Mouse (Mus musculus): Measurements from ENCODE around the gene Smarcd3. TPM values are rescaled to one million over a fixed set of nuclear protein-coding genes. Genes with fewer than 3 reads are reported as not detected.

The Smarcd3 gene
- total and polyA plus RNA-seq, 3 experiments, result 0.22 TPM; not detected in 2

DNA sequence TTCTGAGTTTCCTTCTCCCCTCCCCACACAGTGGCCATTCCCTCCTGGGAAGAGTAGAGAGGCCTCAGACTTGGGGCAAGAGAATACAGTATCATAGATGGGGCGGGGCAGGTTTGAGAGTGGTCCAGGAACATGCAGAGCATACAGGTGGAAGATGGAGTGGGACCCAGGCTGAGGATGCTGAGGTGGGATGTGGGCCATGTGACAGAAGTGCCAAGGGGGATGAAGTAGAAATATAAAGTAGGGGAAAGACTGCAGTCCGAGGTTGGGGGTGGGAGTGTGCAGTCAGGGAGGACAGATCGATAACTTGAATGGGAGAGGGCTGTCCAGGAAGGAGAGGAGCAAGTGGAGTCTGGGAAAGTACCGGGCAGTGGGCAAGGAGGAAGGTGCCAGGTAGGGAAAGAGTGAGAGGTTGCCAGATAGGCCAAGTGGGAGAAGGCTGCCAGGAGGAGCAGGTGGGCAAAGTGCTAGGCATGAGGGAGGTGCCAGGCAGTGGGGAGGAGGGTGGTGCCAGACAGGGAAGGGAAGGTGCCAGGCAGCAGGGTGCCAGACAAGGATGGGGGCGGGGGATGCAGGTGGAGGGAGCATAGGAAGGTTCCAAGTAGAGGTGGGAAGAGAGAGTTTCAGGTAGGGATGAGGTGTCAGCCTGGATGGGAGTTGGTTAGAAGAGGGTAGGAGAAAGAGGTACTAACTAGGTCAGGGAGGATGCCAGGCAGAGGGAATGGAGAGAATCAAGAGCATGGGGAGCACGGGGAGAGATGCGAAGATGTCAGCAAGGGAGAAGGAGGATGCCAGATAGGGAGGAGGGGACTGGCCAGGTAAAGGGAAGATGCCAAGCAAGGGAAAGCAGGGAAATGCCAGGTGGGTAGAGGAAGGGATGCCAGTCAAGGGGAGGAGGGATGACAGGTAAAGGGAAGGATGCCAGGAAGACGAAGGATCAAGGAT is 898 bp downstream of the Smarcd3 start:
- ATAC-seq (ENCODE audit: extremely low read depth, insufficient number of reproducible peaks, low FRiP score, poor library complexity, severe bottlenecking) (no peak), DNase-seq (ENCODE audit: low spot score) (no peak)
- no peak for TF ChIP-seq CTCF (IDR thresholded peaks at IDR 0.05; ENCODE audit: low read depth, low read length)
- no peak for TF ChIP-seq TAL1 (conservative IDR thresholded peaks at IDR 0.05; ENCODE audit: low read depth, low read length)
- peaks cover 38% of the 10 kb centered on the region for H3K27me3 ChIP-seq (ENCODE audit: insufficient read depth, low read length)
- no peaks in the 10 kb centered on the region for H3K36me3 ChIP-seq (replicated peaks)
- H3K4me1 ChIP-seq (ENCODE audit: insufficient read depth, low read depth, low read length), result no peaks in the 10 kb centered on the region; the same call in 1 of the 2 replicates
- H3K9me3 ChIP-seq (replicated peaks), result no peaks in the 10 kb centered on the region
- H3K4me3 ChIP-seq (ENCODE audit: low read depth, low read length), result no peak overlapping the region; the same call in 1 of the 2 replicates

DNA sequence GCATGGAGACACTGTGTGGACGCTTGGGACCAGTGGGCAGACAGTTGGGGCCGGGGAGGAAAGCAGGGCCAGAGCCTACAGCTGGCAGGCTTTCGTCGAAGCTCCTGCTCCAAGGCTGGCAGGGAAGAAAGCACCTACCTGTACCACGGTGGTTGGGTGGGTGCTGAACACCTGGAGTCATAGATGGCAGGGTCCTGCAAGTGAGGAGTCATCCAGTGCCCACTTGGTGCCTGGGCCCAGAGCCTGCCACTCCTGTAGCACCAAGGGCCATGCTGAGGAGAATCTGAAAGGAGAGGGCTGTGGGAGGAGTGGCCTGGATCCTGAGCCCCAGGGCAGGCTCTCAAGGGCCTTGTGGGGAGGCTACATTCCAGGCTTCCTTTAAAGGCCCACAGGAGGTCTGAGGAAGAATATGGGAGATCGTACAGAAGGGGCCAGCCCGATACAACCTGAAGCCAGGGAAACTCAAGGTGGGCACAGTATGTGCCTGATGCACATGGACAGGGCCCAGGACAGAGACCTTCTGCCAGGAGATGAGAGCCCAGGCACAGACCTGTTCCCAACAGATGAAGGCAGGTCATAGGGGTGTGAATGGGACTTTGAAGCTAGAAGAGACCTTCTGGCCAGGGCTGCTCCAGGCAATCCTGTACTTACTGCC is 1.7 kb downstream of the Smarcd3 start:
- Histone ChIP-seq H3K9me3 (replicated peaks) (no peaks in the 10 kb centered on the region), H3K4me1 (ENCODE audit: insufficient read depth, low read depth, low read length) (no peaks in the 10 kb centered on the region; the same call in 1 of the 2 replicates), H3K27me3 (ENCODE audit: insufficient read depth, low read length) (peaks cover 38% of the 10 kb centered on the region), H3K4me3 (ENCODE audit: low read depth, low read length) (no peak overlapping the region), H3K36me3 (replicated peaks) (no peaks in the 10 kb centered on the region)
- no peak for ATAC-seq (ENCODE audit: extremely low read depth, insufficient number of reproducible peaks, low FRiP score, poor library complexity, severe bottlenecking)
- no peak for DNase-seq (ENCODE audit: low spot score)
- TF ChIP-seq GATA1 (IDR thresholded peaks at IDR 0.05; ENCODE audit: borderline replicate concordance, low read length) (no peak), GATA2 (IDR thresholded peaks at IDR 0.05; ENCODE audit: borderline replicate concordance, low read depth, low read length) (no peak), CTCF (IDR thresholded peaks at IDR 0.05; ENCODE audit: low read depth, low read length) (no peak), POLR2AphosphoS5 (IDR thresholded peaks at IDR 0.05; ENCODE audit: insufficient replicate concordance, low read depth, low read length) (no peak)

DNA sequence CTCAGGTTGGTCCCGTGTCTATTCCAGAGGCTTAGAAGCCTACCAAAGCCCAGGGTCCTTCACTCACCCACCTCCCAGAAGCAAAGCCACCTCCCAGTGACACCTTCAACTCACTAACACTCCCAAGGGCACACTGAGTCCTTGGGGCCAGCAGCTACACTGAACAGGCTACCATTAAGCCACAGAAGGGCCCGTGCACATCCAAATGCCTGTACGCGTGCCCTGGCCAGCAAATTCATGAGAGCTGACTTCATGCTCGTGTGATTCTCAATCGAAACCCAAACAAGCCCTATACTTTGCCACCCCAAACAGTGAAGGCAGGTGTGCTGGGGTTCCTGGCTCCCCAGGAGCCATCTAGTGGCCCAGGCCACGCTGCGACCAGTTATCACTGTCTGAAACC is 3.6 kb downstream of the Smarcd3 start:
- Histone ChIP-seq H3K27me3 (ENCODE audit: insufficient read depth, low read length) (peaks cover 39% of the 10 kb centered on the region), H3K36me3 (replicated peaks) (no peaks in the 10 kb centered on the region), H3K9me3 (replicated peaks) (no peaks in the 10 kb centered on the region), H3K4me3 (ENCODE audit: low read depth, low read length) (no peak overlapping the region), H3K4me1 (ENCODE audit: insufficient read depth, low read depth, low read length) (no peaks in the 10 kb centered on the region; the same call in 1 of the 2 replicates)
- DNase-seq (ENCODE audit: low spot score), result no peak
- TF ChIP-seq GATA2 (IDR thresholded peaks at IDR 0.05; ENCODE audit: borderline replicate concordance, low read depth, low read length), result no peak
- TF ChIP-seq CTCF (IDR thresholded peaks at IDR 0.05; ENCODE audit: low read depth, low read length), result no peak
- no peak for TF ChIP-seq POLR2AphosphoS5 (IDR thresholded peaks at IDR 0.05; ENCODE audit: insufficient replicate concordance, low read depth, low read length)
- no peak for TF ChIP-seq TAL1 (conservative IDR thresholded peaks at IDR 0.05; ENCODE audit: low read depth, low read length)
- TF ChIP-seq GATA1 (IDR thresholded peaks at IDR 0.05; ENCODE audit: borderline replicate concordance, low read length), result no peak
- no peak for ATAC-seq (ENCODE audit: extremely low read depth, insufficient number of reproducible peaks, low FRiP score, poor library complexity, severe bottlenecking)

DNA sequence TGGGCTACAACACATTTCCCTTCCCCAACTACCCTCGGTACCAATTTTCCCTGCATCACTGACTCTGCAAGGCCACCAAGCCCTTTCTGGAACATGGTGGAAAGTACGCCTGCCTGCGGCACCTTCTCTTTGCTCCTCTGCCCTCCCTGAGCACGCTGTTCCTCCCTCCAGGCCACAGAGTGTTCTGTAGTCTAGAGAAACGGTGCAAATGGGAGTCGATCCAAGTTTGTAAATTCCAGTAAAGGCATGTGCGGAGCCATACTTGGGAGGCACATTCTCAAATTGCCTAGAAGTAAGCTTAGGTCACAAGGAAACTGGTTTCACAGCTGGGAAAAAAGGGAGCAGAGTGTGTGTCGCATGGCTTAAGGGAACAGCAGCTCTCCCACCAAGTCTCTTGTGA is 4.1 kb downstream of the Smarcd3 start:
- H3K4me1 ChIP-seq (ENCODE audit: insufficient read depth, low read depth, low read length), result no peaks in the 10 kb centered on the region; the same call in 1 of the 2 replicates
- no peak overlapping the region for H3K4me3 ChIP-seq (ENCODE audit: low read depth, low read length)
- no peak for ATAC-seq (ENCODE audit: extremely low read depth, insufficient number of reproducible peaks, low FRiP score, poor library complexity, severe bottlenecking)
- TF ChIP-seq TAL1 (conservative IDR thresholded peaks at IDR 0.05; ENCODE audit: low read depth, low read length) (no peak), CTCF (IDR thresholded peaks at IDR 0.05; ENCODE audit: low read depth, low read length) (no peak), GATA2 (IDR thresholded peaks at IDR 0.05; ENCODE audit: borderline replicate concordance, low read depth, low read length) (no peak), POLR2AphosphoS5 (IDR thresholded peaks at IDR 0.05; ENCODE audit: insufficient replicate concordance, low read depth, low read length) (no peak), GATA1 (IDR thresholded peaks at IDR 0.05; ENCODE audit: borderline replicate concordance, low read length) (no peak)
- H3K27me3 ChIP-seq (ENCODE audit: insufficient read depth, low read length), result peaks cover 40% of the 10 kb centered on the region
- H3K9me3 ChIP-seq (replicated peaks), result no peaks in the 10 kb centered on the region
- no peaks in the 10 kb centered on the region for H3K36me3 ChIP-seq (replicated peaks)
- no peak for DNase-seq (ENCODE audit: low spot score)

DNA sequence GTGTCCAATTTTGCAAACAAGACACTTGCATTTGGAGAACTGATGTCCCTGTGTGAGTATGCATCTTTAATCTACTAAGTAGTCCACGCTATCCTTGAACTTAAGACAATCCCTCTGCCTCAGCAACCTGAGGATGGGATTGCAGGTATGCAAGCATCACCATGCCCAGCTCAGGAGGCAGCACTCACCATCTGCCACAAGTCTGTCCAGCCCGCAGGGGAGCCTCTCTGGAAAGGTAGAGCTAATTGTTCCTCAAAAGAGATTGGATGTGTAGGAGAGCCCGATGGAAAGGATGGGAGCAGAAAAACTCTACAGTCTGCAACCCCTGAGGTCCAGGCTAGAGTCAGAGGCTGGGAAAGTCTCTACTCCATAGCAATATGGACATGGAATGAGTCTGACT is 5.3 kb downstream of the Smarcd3 start:
- no peaks in the 10 kb centered on the region; the same call in 1 of the 2 replicates for H3K4me1 ChIP-seq (ENCODE audit: insufficient read depth, low read depth, low read length)
- ATAC-seq (ENCODE audit: extremely low read depth, insufficient number of reproducible peaks, low FRiP score, poor library complexity, severe bottlenecking) (no peak), DNase-seq (ENCODE audit: low spot score) (no peak)
- no peak overlapping the region for H3K4me3 ChIP-seq (ENCODE audit: low read depth, low read length)
- no peaks in the 10 kb centered on the region for H3K9me3 ChIP-seq (replicated peaks)
- H3K36me3 ChIP-seq (replicated peaks), result no peaks in the 10 kb centered on the region
- TF ChIP-seq POLR2AphosphoS5 (IDR thresholded peaks at IDR 0.05; ENCODE audit: insufficient replicate concordance, low read depth, low read length), result no peak
- TF ChIP-seq GATA1 (IDR thresholded peaks at IDR 0.05; ENCODE audit: borderline replicate concordance, low read length), result no peak
- no peak for TF ChIP-seq GATA2 (IDR thresholded peaks at IDR 0.05; ENCODE audit: borderline replicate concordance, low read depth, low read length)
- no peak for TF ChIP-seq CTCF (IDR thresholded peaks at IDR 0.05; ENCODE audit: low read depth, low read length)
- TF ChIP-seq TAL1 (conservative IDR thresholded peaks at IDR 0.05; ENCODE audit: low read depth, low read length), result no peak
- peaks cover 31% of the 10 kb centered on the region for H3K27me3 ChIP-seq (ENCODE audit: insufficient read depth, low read length)

DNA sequence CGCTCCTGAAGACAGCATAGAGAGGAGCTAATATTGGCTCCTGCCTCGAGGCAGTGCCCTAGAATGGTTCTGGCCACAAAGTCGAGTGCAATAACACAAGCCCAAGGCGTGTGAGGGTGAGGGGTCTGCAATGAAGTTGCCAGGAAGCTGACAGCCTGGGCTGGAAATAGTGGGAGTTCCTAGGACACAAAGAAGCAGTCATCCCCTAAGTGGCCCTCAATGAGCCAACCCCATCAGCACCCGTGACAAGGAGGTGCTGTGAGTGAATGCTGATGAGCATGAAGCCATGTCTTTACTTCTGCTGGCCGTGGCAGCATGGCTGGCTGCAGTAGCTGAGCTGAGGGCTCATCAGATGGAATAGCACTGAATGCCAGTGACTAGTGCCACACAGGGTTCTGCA is 9.1 kb downstream of the Smarcd3 start:
- H3K4me3 ChIP-seq (ENCODE audit: low read depth, low read length), result no peak overlapping the region
- no peak for ATAC-seq (ENCODE audit: extremely low read depth, insufficient number of reproducible peaks, low FRiP score, poor library complexity, severe bottlenecking)
- TF ChIP-seq GATA1 (IDR thresholded peaks at IDR 0.05; ENCODE audit: borderline replicate concordance, low read length) (no peak), GATA2 (IDR thresholded peaks at IDR 0.05; ENCODE audit: borderline replicate concordance, low read depth, low read length) (no peak), TAL1 (conservative IDR thresholded peaks at IDR 0.05; ENCODE audit: low read depth, low read length) (no peak), CTCF (IDR thresholded peaks at IDR 0.05; ENCODE audit: low read depth, low read length) (no peak), POLR2AphosphoS5 (IDR thresholded peaks at IDR 0.05; ENCODE audit: insufficient replicate concordance, low read depth, low read length) (no peak)

More for the DNA sequence above, 9.1 kb downstream of the Smarcd3 start:
- no peak for DNase-seq (ENCODE audit: low spot score)
- H3K27me3 ChIP-seq (ENCODE audit: insufficient read depth, low read length), result peaks cover 18% of the 10 kb centered on the region
- no peaks in the 10 kb centered on the region for H3K4me1 ChIP-seq (ENCODE audit: insufficient read depth, low read depth, low read length)
- no peaks in the 10 kb centered on the region for H3K9me3 ChIP-seq (replicated peaks)
- H3K36me3 ChIP-seq (replicated peaks), result no peaks in the 10 kb centered on the region
